Mouse (Mus musculus) hindbrain, embryonic 11.5 days (tissue): ENCODE data around the gene Nup133. TPM values are rescaled to one million over a fixed set of nuclear protein-coding genes. Genes with fewer than 3 reads are reported as not detected.

ENCODE experiments used
- ATAC-seq: fragments of 200-750 bp; cut with Nextera tagmentation; 2 replicates; pipeline ENCODE4 v1.8.0; 2017; ENCODE audit warnings: mild to moderate bottlenecking, moderate TSS enrichment, moderate library complexity; ENCODE audit not compliant: low FRiP score
- DNase-seq: peaks from one replicate; pipeline ENCODE4 v3.0.0-alpha.2; 2015; ENCODE audit warnings: low spot score
- H3K27ac ChIP-seq: fragments of 300-500 bp; sonication (generic); 2 replicates; pipeline ENCODE4 v1.5.1; 2014; ENCODE audit warnings: mild to moderate bottlenecking, low read depth, low read length
- H3K27me3 ChIP-seq: fragments of 300-500 bp; sonication (generic); 2 replicates; pipeline ENCODE4 v1.6.1; 2014; ENCODE audit warnings: mild to moderate bottlenecking, low read length, moderate library complexity, mixed read lengths; ENCODE audit not compliant: control insufficient read depth, insufficient read depth
- H3K36me3 ChIP-seq: fragments of 300-500 bp; sonication (generic); 2 replicates; pipeline ENCODE4 v1.6.1; 2014; ENCODE audit warnings: mild to moderate bottlenecking, low read length, moderate library complexity, mixed read lengths; ENCODE audit not compliant: control insufficient read depth, insufficient read depth
- H3K4me1 ChIP-seq: fragments of 300-500 bp; sonication (generic); replicated peaks from 2 replicates; pipeline ENCODE4 v1.6.1; 2014; ENCODE audit warnings: low read length, mixed read lengths; ENCODE audit not compliant: control insufficient read depth, insufficient read depth
- H3K4me2 ChIP-seq: fragments of 300-500 bp; sonication (generic); replicated peaks from 2 replicates; pipeline ENCODE4 v1.6.1; 2014; ENCODE audit warnings: mild to moderate bottlenecking, low read depth, low read length
- H3K4me3 ChIP-seq: fragments of 300-500 bp; sonication (generic); 2 replicates; pipeline ENCODE4 v1.5.1; 2014; ENCODE audit warnings: low read depth, low read length
- H3K9ac ChIP-seq: fragments of 300-500 bp; sonication (generic); 2 replicates; pipeline ENCODE4 v1.6.1; 2014; ENCODE audit warnings: low read depth, low read length
- H3K9me3 ChIP-seq: fragments of 300-500 bp; sonication (generic); 2 replicates; pipeline ENCODE4 v1.6.1; 2016; ENCODE audit warnings: low read length; ENCODE audit not compliant: control insufficient read depth
- WGBS: fragments of 180-500 bp; shearing (Covaris S2); extraction: QIAGEN DNeasy Blood & Tissue Kit; methylation state at CpG from one replicate; pipeline ENCODE4 v1.1.7; 2014; 5-methylcytosine and 5-hydroxymethylcytosine counted together
- polyA plus RNA-seq: library from polyadenylated mRNA; unstranded; fragments of >200 nt; fragmentation: Nextera tagmentation; extraction: Ambion mirVana; gene quantifications from 2 replicates; pipeline ENCODE4 v1.2.1, GENCODE M21; 2014

Gene Nup133
- 50.1 and 52.3 TPM in 2 replicates for polyA plus RNA-seq

DNA sequence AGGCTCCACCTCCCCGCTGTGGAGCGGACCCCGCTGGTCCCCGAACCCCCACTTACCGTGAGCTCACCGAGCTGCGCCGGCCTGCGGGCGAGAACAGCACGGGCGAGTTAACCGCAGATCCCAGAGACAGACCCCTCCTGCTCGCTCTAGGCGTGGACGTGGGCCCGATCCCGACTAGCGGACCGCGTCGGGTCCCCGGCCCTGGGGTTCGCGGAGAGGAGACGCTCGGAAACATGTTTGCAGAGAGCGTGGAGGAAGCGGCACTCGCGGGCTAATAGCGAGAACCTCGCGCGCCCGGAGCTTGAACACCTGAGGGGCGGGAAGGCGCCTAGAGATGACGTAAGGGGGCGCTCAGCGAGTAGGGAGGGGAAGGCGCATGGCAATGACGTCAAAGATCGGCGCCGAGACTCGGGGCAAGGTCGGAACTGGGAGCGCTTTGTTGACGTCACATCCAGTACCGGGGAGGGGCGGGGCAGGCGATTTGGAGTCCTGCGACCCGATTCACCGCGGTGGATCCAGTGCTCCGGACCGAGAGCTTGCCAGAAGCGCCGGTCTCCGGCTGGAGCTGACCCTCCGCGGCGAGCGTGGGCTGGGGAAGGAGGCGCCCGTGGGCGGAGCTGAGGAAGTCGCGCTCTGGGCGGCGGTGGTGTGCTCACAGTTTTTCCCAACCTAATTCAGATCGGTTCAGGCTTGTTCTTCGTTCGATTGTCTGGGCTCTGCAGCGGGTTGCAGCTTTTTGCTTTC, at the start of gene Nup133:
TSS of gene Nup133 (minus strand) at position 324 of the 744 bp plus-strand sequence.
- Histone ChIP-seq H3K9ac (peak within 1 kb of the TSS; percentile 67), H3K36me3 (no peaks in the 10 kb centered on the region), H3K9me3 (no peaks in the 10 kb centered on the region), H3K4me1 (0 out of 2 replicates have a peak, but pooled peaks cover 2% of the 10 kb centered on the region), H3K4me2 (peak within 1 kb of the TSS; percentile 82), H3K4me3 (peak within 1 kb of the TSS; percentile 98), H3K27ac (peak within 1 kb of the TSS; percentile 32; the same call in 1 of the 2 replicates), H3K27me3 (no peaks in the 10 kb centered on the region)
- WGBS = under 1% methylated on average over 77 of the region's 77 CpGs
- DNase-seq (peak; percentile 100), ATAC-seq (peak; percentile 88)

DNA sequence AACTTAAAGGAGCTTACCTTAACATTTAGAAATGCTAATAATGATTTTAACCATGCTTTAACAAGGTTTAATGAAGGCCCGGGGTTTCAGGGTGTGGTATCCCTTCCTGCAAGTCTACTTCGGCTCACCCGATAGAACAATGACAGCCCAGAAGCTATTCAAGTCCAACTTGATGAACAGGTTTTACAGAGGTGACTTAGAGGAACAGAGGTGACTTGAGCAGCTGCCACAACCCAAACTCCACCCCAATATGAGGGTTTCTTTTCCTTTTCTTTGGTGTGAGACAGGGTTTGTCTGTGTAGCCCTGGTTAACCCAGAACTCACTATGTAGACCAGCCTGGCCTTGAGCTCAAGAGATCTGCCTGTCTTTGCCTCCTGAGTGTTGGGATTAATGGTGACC, 44.9 kb upstream of the Nup133 start:
- H3K4me2 ChIP-seq = no peak overlapping the region
- H3K27me3 ChIP-seq = no peaks in the 10 kb centered on the region
- DNase-seq (no peak), ATAC-seq (no peak)
- no peaks in the 10 kb centered on the region for H3K4me1 ChIP-seq
- WGBS = 94% methylated on average over 3 of the region's 3 CpGs
- 0 out of 2 replicates have a peak, but pooled peaks cover 2% of the 10 kb centered on the region for H3K36me3 ChIP-seq
- no peak overlapping the region for H3K4me3 ChIP-seq
- no peak overlapping the region for H3K9ac ChIP-seq
- no peaks in the 10 kb centered on the region for H3K9me3 ChIP-seq
- H3K27ac ChIP-seq = no peak overlapping the region

DNA sequence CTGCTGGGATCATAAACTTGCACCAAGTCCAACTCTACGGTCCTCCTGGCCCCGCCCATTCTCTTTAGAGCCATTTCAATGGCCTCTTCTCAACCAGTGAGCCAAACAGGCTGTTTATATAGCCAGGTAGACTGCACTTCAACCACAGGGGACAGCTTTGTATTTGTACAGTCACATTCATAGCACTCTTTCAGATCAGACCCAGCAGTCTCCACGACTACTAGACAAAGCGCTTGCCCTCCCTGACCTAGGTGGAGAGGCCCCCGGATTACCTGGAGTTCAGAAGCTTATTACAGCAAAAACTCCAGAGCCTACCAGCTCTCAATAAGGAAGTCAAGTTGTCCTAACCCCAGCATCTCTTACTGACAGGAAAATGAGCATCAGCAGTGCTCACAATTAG, 44.5 kb upstream of the Nup133 start:
- no peak overlapping the region for H3K9ac ChIP-seq
- no peaks in the 10 kb centered on the region for H3K4me1 ChIP-seq
- no peak overlapping the region for H3K4me3 ChIP-seq
- H3K27ac ChIP-seq = no peak overlapping the region
- ATAC-seq = no peak
- 89% methylated on average over 5 of the region's 5 CpGs for WGBS
- 0 out of 2 replicates have a peak, but pooled peaks cover 2% of the 10 kb centered on the region for H3K36me3 ChIP-seq
- H3K4me2 ChIP-seq = no peak overlapping the region
- no peaks in the 10 kb centered on the region for H3K9me3 ChIP-seq
- H3K27me3 ChIP-seq = no peaks in the 10 kb centered on the region
- DNase-seq = no peak

- Histone ChIP-seq H3K4me3 (no peak overlapping the region), H3K36me3 (0 out of 2 replicates have a peak, but pooled peaks cover 2% of the 10 kb centered on the region), H3K4me1 (no peaks in the 10 kb centered on the region), H3K27me3 (no peaks in the 10 kb centered on the region), H3K9ac (no peak overlapping the region), H3K4me2 (no peak overlapping the region), H3K9me3 (no peaks in the 10 kb centered on the region), H3K27ac (no peak overlapping the region)
- ATAC-seq (no peak), DNase-seq (no peak)
- 86% methylated on average over 8 of the region's 8 CpGs for WGBS
Observed at GRCm38 (mm10) chr8:123992587-123992986, 43.5 kb upstream of the Nup133 start.

- no peaks in the 10 kb centered on the region for H3K4me1 ChIP-seq
- H3K4me3 ChIP-seq = no peak overlapping the region
- no peak overlapping the region for H3K9ac ChIP-seq
- H3K4me2 ChIP-seq = no peak overlapping the region
- H3K27me3 ChIP-seq = no peaks in the 10 kb centered on the region
- WGBS = 89% methylated on average over 13 of the region's 13 CpGs
- no peaks in the 10 kb centered on the region for H3K36me3 ChIP-seq
- ATAC-seq (no peak), DNase-seq (no peak)
- no peak overlapping the region for H3K27ac ChIP-seq
- H3K9me3 ChIP-seq = no peaks in the 10 kb centered on the region
Observed at GRCm38 (mm10) chr8:123990277-123991049, 41.4 kb upstream of the Nup133 start.

- Histone ChIP-seq H3K9me3 (no peaks in the 10 kb centered on the region), H3K36me3 (no peaks in the 10 kb centered on the region), H3K4me2 (0 out of 2 replicates have a peak overlapping the region, but pooled peaks have one; percentile 4), H3K27me3 (no peaks in the 10 kb centered on the region), H3K9ac (no peak overlapping the region), H3K4me1 (no peaks in the 10 kb centered on the region), H3K27ac (no peak overlapping the region), H3K4me3 (no peak overlapping the region)
- 77% methylated on average over 7 of the region's 7 CpGs for WGBS
- DNase-seq (no peak), ATAC-seq (no peak)
Observed at GRCm38 (mm10) chr8:123989128-123989527, 40.1 kb upstream of the Nup133 start.

GRCm38 (mm10) chr8:123988605-123989038, 39.6 kb upstream of the Nup133 start:
- no peaks in the 10 kb centered on the region for H3K36me3 ChIP-seq
- 71% methylated on average over 6 of the region's 6 CpGs for WGBS
- 0 out of 2 replicates have a peak overlapping the region, but pooled peaks have one; percentile 4 for H3K4me2 ChIP-seq
- H3K4me1 ChIP-seq = no peaks in the 10 kb centered on the region
- H3K9ac ChIP-seq = no peak overlapping the region
- ATAC-seq (no peak), DNase-seq (no peak)
- no peak overlapping the region for H3K4me3 ChIP-seq
- no peak overlapping the region for H3K27ac ChIP-seq
- H3K9me3 ChIP-seq = no peaks in the 10 kb centered on the region
- no peaks in the 10 kb centered on the region for H3K27me3 ChIP-seq

- WGBS = under 1% methylated on average over 49 of the region's 56 CpGs
- ATAC-seq = peak; percentile 91
Observed at GRCm38 (mm10) chr8:123982826-123983400, 33.8 kb upstream of the Nup133 start, which contains the start of gene Abcb10. Gene Abcb10, minus strand, starts transcription at chr8:123983122.

More at GRCm38 (mm10) chr8:123982826-123983400, 33.8 kb upstream of the Nup133 start, which contains the start of gene Abcb10:
- Histone ChIP-seq H3K36me3 (no peaks in the 10 kb centered on the region), H3K4me1 (peaks cover 2% of the 10 kb centered on the region; the same call in 1 of the 2 replicates), H3K27me3 (no peaks in the 10 kb centered on the region), H3K4me2 (peak within 1 kb of the TSS; percentile 97), H3K9ac (peak within 1 kb of the TSS; percentile 74), H3K9me3 (no peaks in the 10 kb centered on the region), H3K27ac (peak within 1 kb of the TSS; percentile 71), H3K4me3 (peak within 1 kb of the TSS; percentile 71)
- DNase-seq = peak; percentile 91
